Mouse (Mus musculus) small intestine, adult 2 months (tissue): ENCODE measurements around the gene Tulp2. TPM values are rescaled to one million over a fixed set of nuclear protein-coding genes. Genes with fewer than 3 reads are reported as not detected.
"Not testable (repeated sequence)": the region's sequence is repeated elsewhere in the genome, so short reads cannot be mapped to it uniquely, and the experiment has no call there.

ENCODE experiments used
- H3K27ac ChIP-seq: fragments of 200-500 bp; 2 replicates; pipeline ENCODE4 v1.5.1; 2012; ENCODE audit warnings: low read depth, low read length, control low read depth, inconsistent platforms; ENCODE audit not compliant: insufficient read depth
- H3K27me3 ChIP-seq: fragments of 200-500 bp; 2 replicates; pipeline ENCODE4 v1.6.1; 2012; ENCODE audit warnings: mild to moderate bottlenecking, moderate library complexity, low read length, inconsistent platforms; ENCODE audit not compliant: control insufficient read depth, insufficient read depth
- H3K36me3 ChIP-seq: fragments of 200-500 bp; 2 replicates; pipeline ENCODE4 v1.6.1; 2012; ENCODE audit warnings: mild to moderate bottlenecking, low read length, control low read depth, inconsistent platforms; ENCODE audit not compliant: control insufficient read depth, insufficient read depth
- H3K4me1 ChIP-seq: fragments of 200-500 bp; 2 replicates; pipeline ENCODE4 v1.6.1; 2012; ENCODE audit warnings: low read length, inconsistent platforms, mixed read lengths; ENCODE audit not compliant: control insufficient read depth, insufficient read depth, insufficient read length
- H3K4me3 ChIP-seq: fragments of 200-500 bp; 2 replicates; pipeline ENCODE4 v1.5.1; 2012; ENCODE audit warnings: low read depth, mild to moderate bottlenecking, control low read depth, inconsistent platforms, low read length, moderate library complexity
- CTCF ChIP-seq: fragments of 200-500 bp; IDR thresholded peaks from 2 replicates; pipeline ENCODE4 v1.5.1; 2012; ENCODE audit warnings: low read depth, mild to moderate bottlenecking, control low read depth, inconsistent platforms, low read length, moderate library complexity, mixed read lengths; ENCODE audit not compliant: insufficient replicate concordance, insufficient read length; ENCODE audit errors: extremely low read depth
- POLR2A ChIP-seq: fragments of 200-500 bp; IDR thresholded peaks from 2 replicates; pipeline ENCODE4 v1.6.1; 2012; ENCODE audit warnings: low read depth, mild to moderate bottlenecking, control low read depth, inconsistent platforms, low read length, moderate library complexity
- WGBS: fragments of 180-500 bp; shearing (Covaris S2); methylation state at CpG from one replicate; pipeline ENCODE4 v1.1.7; 2018; 5-methylcytosine and 5-hydroxymethylcytosine counted together
- polyA plus RNA-seq: library from polyadenylated mRNA; depleted of rRNA; stranded (reverse); fragments of >200 nt; gene quantifications from 2 replicates; pipeline ENCODE4 v1.2.3, GENCODE M21; 2012

The Tulp2 gene
- polyA plus RNA-seq, 1 experiment: not detected

DNA sequence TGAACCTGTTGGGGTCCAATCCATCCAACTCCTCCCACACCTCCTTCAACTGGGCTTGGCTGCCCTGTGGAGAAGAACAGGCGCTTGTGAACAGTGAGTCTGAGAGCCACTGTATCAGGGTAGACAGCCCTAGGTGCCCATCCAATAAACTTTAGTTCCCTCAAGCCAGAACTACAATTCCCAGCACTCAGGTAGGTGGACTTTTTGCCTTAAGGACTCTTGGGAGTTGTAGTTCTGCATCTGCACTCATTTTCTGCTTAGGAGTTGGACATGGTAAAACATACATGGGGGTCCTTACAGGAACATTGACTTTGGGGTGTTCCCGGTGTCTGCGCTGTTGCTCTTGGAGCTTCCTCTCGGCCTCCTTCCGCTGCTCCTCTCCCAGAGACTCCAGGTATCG is 16.8 kb downstream of the Tulp2 start:
- peaks cover 78% of the 10 kb centered on the region for H3K36me3 ChIP-seq
- H3K4me3 ChIP-seq: no peak overlapping the region

DNA sequence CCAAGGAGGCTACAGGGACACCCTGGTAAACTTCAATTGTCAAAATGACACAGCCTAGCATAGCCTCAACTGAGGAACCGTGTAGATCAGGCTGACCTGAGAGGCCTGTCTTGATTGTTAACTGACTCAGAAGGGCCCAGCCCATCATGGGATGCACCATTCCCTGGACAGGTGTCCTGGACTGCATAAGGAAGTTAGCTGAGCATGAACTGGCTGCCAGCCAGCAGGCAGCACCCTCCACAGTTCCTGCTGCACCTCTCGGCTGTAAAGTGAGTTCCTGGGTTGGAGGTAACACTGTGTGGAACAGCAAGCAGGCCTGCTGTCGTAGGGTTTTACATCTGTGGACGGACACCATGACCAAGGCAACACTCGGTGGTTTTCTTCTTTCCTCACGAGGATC is 25.9 kb downstream of the Tulp2 start:
- 27% methylated on average over 6 of the region's 6 CpGs for WGBS
- Histone ChIP-seq H3K27me3 (no peaks in the 10 kb centered on the region), H3K27ac (peak overlapping the region; percentile 72), H3K4me3 (peak overlapping the region; percentile 13), H3K36me3 (peaks cover 14% of the 10 kb centered on the region), H3K4me1 (peaks cover 10% of the 10 kb centered on the region; the same call in 1 of the 2 replicates)
- TF ChIP-seq CTCF (no peak), POLR2A (no peak)

More for the DNA sequence above, 16.8 kb downstream of the Tulp2 start:
- Histone ChIP-seq H3K27ac (no peak overlapping the region), H3K27me3 (no peaks in the 10 kb centered on the region), H3K4me1 (no peaks in the 10 kb centered on the region)
- 98% methylated on average over 6 of the region's 6 CpGs for WGBS
- TF ChIP-seq CTCF (no peak), POLR2A (no peak)

DNA sequence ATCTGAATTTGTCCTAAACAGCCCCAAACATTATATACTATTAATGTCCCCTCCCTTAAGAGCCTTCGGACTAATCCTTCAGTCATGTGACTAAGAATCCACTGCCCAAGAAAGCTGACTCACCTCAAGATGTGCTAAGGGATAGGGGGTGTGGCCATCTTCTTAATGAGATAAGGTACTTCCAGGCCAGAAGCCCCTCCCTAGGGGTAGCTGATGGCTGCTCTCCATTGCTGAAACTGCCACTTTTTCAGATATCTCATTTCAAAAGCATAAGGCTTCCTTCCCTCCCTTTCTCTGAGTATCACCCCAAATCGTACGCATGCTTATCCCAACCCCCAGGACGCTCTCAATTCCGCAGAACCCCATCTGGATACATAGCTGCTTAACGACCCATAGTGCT is 26.9 kb downstream of the Tulp2 start:
- H3K4me1 ChIP-seq: peaks cover 10% of the 10 kb centered on the region; the same call in 1 of the 2 replicates
- H3K36me3 ChIP-seq: peaks cover 10% of the 10 kb centered on the region
- 52% methylated on average over 6 of the region's 6 CpGs for WGBS
- TF ChIP-seq CTCF (no peak), POLR2A (no peak)
- no peaks in the 10 kb centered on the region for H3K27me3 ChIP-seq
- peak overlapping the region; percentile 82; the same call in 1 of the 2 replicates for H3K4me3 ChIP-seq
- H3K27ac ChIP-seq: peak overlapping the region; percentile 72

DNA sequence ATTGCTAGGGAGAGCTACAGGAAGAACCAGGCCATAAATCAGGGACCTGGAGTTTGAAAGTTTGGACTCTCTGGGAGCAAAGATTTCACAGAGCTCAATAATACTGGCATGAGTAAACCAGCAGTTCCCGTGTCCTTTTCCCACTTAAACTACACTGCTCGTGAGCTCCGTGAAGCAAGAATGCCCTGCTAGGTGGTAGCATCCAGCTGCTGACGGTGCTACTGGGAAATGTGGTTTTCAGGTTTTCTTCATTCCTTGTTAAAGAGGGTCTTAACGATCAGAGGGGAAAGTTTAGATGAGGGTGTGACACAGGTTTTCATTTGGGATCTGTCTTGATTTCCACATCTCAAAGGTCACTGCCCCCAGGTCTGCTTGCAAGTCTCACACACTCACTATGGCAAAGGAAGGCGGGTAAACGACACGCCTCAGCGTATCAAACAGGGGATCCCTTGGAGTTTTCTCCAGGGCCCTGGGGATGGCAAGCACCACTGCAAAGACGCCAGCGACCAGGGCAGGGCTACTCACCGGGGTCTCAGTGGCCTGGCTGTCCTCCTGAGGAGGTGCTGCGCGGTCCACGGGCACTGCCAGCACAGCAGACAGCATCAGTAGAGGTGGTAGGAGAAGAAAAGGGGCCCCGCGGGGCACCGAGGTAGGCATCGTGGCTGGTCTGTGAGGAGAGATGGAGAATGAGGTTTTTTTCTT is 27.7 kb downstream of the Tulp2 start:
- TF ChIP-seq POLR2A: no peak
- no peak for TF ChIP-seq CTCF
- Histone ChIP-seq H3K4me3 (peak overlapping the region; percentile 82), H3K27ac (peak overlapping the region; percentile 72), H3K4me1 (peaks cover 10% of the 10 kb centered on the region; the same call in 1 of the 2 replicates), H3K27me3 (no peaks in the 10 kb centered on the region), H3K36me3 (peaks cover 10% of the 10 kb centered on the region)
- WGBS: 5% methylated on average over 19 of the region's 19 CpGs

- H3K27ac ChIP-seq: peak within 1 kb of the TSS; percentile 72
- WGBS: under 1% methylated on average over 44 of the region's 44 CpGs
- H3K36me3 ChIP-seq: peaks cover 10% of the 10 kb centered on the region
- no peaks in the 10 kb centered on the region for H3K27me3 ChIP-seq
- peak within 1 kb of the TSS; percentile 82 for H3K4me3 ChIP-seq
- peak; percentile 11; the same call in 1 of the 2 replicates for TF ChIP-seq CTCF
- TF ChIP-seq POLR2A: peak; percentile 85
- H3K4me1 ChIP-seq: peaks cover 10% of the 10 kb centered on the region; the same call in 1 of the 2 replicates
These were observed 28.5 kb downstream of the Tulp2 start, which contains the start of gene Nucb1 for GRCm38 (mm10) chr7:45509912-45510787. Gene Nucb1 (minus strand): TSS chr7:45510406.

GRCm38 (mm10) chr7:45514411-45514810 is 32.7 kb downstream of the Tulp2 start:
- H3K27me3 ChIP-seq: no peaks in the 10 kb centered on the region
- H3K4me3 ChIP-seq: no peak overlapping the region
- H3K27ac ChIP-seq: no peak overlapping the region
- H3K36me3 ChIP-seq: no peaks in the 10 kb centered on the region
- H3K4me1 ChIP-seq: peaks cover 2% of the 10 kb centered on the region; the same call in 1 of the 2 replicates
- TF ChIP-seq CTCF: no peak
- TF ChIP-seq POLR2A: no peak
- 89% methylated on average over 7 of the region's 7 CpGs for WGBS

DNA sequence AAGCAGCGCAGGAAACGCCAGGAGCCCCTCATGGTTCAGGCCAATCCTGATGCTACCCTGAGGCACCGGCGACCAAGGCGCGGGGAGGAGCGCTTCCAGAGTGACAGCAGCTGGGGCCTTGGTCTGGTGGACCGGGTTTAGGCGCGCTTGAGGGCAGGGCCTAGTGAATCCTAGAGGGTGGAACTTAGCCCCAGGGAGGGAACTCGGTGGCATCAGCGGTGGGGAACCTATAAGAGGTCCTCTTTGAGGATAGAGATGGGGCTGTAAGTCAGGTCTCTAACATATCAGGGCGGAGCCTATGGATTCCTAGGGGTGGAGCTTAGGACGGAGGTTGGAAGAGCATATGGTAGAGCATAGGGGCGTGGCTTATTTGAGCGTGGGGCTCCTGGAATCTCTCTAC is 33.8 kb downstream of the Tulp2 start:
- Histone ChIP-seq H3K27me3 (no peaks in the 10 kb centered on the region), H3K36me3 (no peaks in the 10 kb centered on the region), H3K4me3 (no peak overlapping the region), H3K4me1 (0 out of 2 replicates have a peak, but pooled peaks cover 3% of the 10 kb centered on the region), H3K27ac (no peak overlapping the region)
- 59% methylated on average over 16 of the region's 16 CpGs for WGBS
- TF ChIP-seq CTCF (no peak), POLR2A (no peak)

DNA sequence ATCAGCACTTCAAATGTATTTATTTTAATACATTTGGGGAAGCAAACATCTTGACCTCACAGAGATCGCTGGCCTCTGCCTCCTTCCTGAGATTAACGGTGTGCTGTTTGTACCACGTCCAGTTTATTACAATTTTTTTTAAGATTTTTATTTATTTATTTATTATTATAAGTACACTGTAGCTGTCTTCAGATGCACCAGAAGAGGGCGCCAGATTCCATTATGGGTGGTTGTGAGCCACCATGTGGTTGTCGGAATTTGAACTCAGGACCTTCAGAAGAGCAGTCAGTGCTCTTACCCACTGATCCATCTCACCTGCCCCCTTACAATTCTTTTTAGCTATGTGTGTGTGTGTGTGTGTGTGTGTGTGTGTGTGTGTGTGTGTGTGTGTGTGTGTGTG is 35.2 kb downstream of the Tulp2 start:
- H3K4me1 ChIP-seq, H3K4me3 ChIP-seq, H3K27ac ChIP-seq, H3K27me3 ChIP-seq, H3K36me3 ChIP-seq: not testable (repeated sequence)
- WGBS: 60% methylated on average over 5 of the region's 5 CpGs
